Mouse (Mus musculus) erythroblast, embryonic 14.5 days (primary cell): Measurements from ENCODE around the gene Hnf1b.

Experiments used
- GATA1 ChIP-seq: IDR thresholded peaks from 2 replicates; pipeline ENCODE4 v1.6.1; 2012; ENCODE audit warnings: low read length, inconsistent platforms, mixed read lengths
- TAL1 ChIP-seq: IDR thresholded peaks from 3 replicates; pipeline ENCODE4 v1.6.1; 2012; ENCODE audit warnings: low read length, inconsistent platforms, mixed read lengths

DNA sequence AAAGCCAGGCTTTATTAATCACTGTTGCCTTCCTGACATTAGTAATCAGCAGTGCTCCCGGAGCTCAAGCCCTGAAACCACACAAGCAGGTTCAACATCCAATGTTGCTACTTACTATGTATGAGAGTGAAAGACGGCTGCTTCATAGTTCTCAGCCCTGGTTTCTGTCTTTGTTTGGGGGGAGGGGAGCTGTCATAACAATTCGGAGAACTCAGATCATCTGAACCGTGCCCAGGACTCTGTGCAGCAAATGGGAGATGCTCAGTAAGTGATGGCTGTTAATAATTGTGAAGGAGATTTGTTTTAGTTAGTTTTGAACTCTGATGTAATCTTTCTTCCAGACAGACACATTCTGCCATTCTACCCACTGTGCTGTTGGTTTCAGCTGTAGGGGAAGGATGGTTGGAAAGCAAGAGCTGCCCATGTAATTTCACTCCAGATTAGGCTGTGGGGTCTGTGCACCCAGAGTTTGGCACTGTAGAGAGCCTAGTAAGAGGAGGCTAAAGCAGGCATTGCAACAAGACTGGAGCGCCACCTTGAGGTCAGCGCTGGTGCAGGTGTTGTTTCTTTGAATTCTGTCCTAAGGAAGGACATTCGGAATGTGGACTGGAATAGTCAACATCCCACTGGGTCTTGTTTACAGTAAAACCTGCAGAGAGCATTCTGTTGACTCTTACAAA, 86.3 kb downstream of the Hnf1b start:
- TF ChIP-seq TAL1 (no peak), GATA1 (no peak)
